Comparison of ENCODE assay signal across 17 mouse cellular contexts in genomic region chr7:104499464-104499863, GRCm38 (mm10). TPM values are rescaled to one million over a fixed set of nuclear protein-coding genes. Genes with fewer than 3 reads are reported as not detected.
DNase-seq lines count a peak whose midpoint lies in the region; ATAC-seq lines count a peak whose summit lies in the region.
"Not testable (repeated sequence)": the region's sequence is repeated elsewhere in the genome, so short reads cannot be mapped to it uniquely, and the experiment has no call there.
"Had no signal": no experiment of that assay in that cellular context is flagged by ENCODE, and none has a peak within 500 bp of the region (broad histone marks: within the 10 kb centered on the region; RNA-seq: fewer than 3 reads in every experiment).

No protein-coding gene starts in this region.

- H3K4me1 ChIP-seq in hindbrain, embryonic 16.5 days (ENCODE audit: control insufficient read depth, insufficient read depth, low read depth, low read length); kidney, embryonic 15.5 days; midbrain, embryonic 15.5 days; neural tube, embryonic 14.5 days (ENCODE audit: control insufficient read depth, insufficient read depth, low read length): not testable (repeated sequence)

- H3K36me3 ChIP-seq in hindbrain, embryonic 16.5 days (ENCODE audit: control insufficient read depth, insufficient read depth, low read length); kidney, embryonic 15.5 days; midbrain, embryonic 15.5 days (replicated peaks); neural tube, embryonic 14.5 days (ENCODE audit: control insufficient read depth, insufficient read depth, low read length): not testable (repeated sequence)

- H3K27ac ChIP-seq in hindbrain, embryonic 16.5 days (ENCODE audit: low read depth, low read length); kidney, embryonic 15.5 days; midbrain, embryonic 15.5 days; neural tube, embryonic 14.5 days (ENCODE audit: low read depth, low read length): not testable (repeated sequence)

- H3K4me2 ChIP-seq in hindbrain, embryonic 16.5 days (ENCODE audit: low read length); kidney, embryonic 15.5 days; midbrain, embryonic 15.5 days; neural tube, embryonic 14.5 days (ENCODE audit: low read depth, low read length): not testable (repeated sequence)

- peak; percentile 34 for DNase-seq in heart, adult 11 months

- ATAC-seq in hindbrain, embryonic 16.5 days: 0 out of 2 replicates have a peak, but pooled peaks have one; percentile 45
- ATAC-seq in kidney, embryonic 15.5 days (replicated peaks; ENCODE audit: low FRiP score): peak; percentile 69; the same call in 1 of the 2 replicates
- peak; percentile 45 for ATAC-seq in midbrain, embryonic 15.5 days (replicated peaks)
- peak; percentile 65; the same call in 1 of the 2 replicates for ATAC-seq in neural tube, embryonic 14.5 days (ENCODE audit: low read depth)

- not testable (repeated sequence) for H3K9me3 ChIP-seq in hindbrain, embryonic 16.5 days (ENCODE audit: control insufficient read depth, low read length); kidney, embryonic 15.5 days (replicated peaks); midbrain, embryonic 15.5 days; neural tube, embryonic 14.5 days (ENCODE audit: control insufficient read depth, low read length)

- not testable (repeated sequence) for H3K4me3 ChIP-seq in hindbrain, embryonic 16.5 days (ENCODE audit: low read length); kidney, embryonic 15.5 days (replicated peaks); midbrain, embryonic 15.5 days; neural tube, embryonic 14.5 days (ENCODE audit: low read depth, low read length)

- WGBS in hindbrain, embryonic 16.5 days: 72% methylated on average over 7 of the region's 8 CpGs
- 33% methylated on average over 7 of the region's 8 CpGs for WGBS in kidney, embryonic 15.5 days
- 63% methylated on average over 7 of the region's 8 CpGs for WGBS in midbrain, embryonic 15.5 days
- 47% methylated on average over 6 of the region's 8 CpGs for WGBS in neural tube, embryonic 14.5 days

- H3K9ac ChIP-seq in hindbrain, embryonic 16.5 days (ENCODE audit: low read depth, low read length); kidney, embryonic 15.5 days; midbrain, embryonic 15.5 days; neural tube, embryonic 14.5 days (replicated peaks; ENCODE audit: low read depth, low read length): not testable (repeated sequence)

- not testable (repeated sequence) for H3K27me3 ChIP-seq in hindbrain, embryonic 16.5 days (replicated peaks; ENCODE audit: control insufficient read depth, insufficient read depth, low read length); kidney, embryonic 15.5 days; midbrain, embryonic 15.5 days (replicated peaks); neural tube, embryonic 14.5 days (ENCODE audit: control insufficient read depth, insufficient read depth, low read length)

RNA-seq across cellular contexts. Expression of gene Trim30d, which starts 8.2 kb away (rescaled TPM):
- polyA plus RNA-seq in hindbrain, embryonic 16.5 days (2015; fragmentation: Nextera tagmentation; extraction: Ambion mirVana): 0.31 and 0.70 TPM in 2 replicates
- polyA plus RNA-seq in kidney, embryonic 15.5 days (2015; fragmentation: Nextera tagmentation; extraction: Ambion mirVana): 0.31 and 0.45 TPM in 2 replicates
- polyA plus RNA-seq in midbrain, embryonic 15.5 days (2015; fragmentation: Nextera tagmentation; extraction: Ambion mirVana): 0.45 and 0.50 TPM in 2 replicates
- polyA plus RNA-seq in neural tube, embryonic 14.5 days (2014; fragmentation: Nextera tagmentation; extraction: Ambion mirVana): 0.21 and 0.24 TPM in 2 replicates
- polyA plus RNA-seq: embryonic facial prominence, embryonic 10.5 days; forebrain, embryonic 13.5 days; G1E; Patski had no signal

RNA-seq across cellular contexts. Expression of gene Trim30a, which starts 34.5 kb away (rescaled TPM):
- polyA plus RNA-seq in hindbrain, embryonic 16.5 days (2015; fragmentation: Nextera tagmentation; extraction: Ambion mirVana): 0.48 and 0.61 TPM in 2 replicates
- 1.1 and 1.3 TPM in 2 replicates for polyA plus RNA-seq in kidney, embryonic 15.5 days (2015; fragmentation: Nextera tagmentation; extraction: Ambion mirVana)
- 0.80 and 0.92 TPM in 2 replicates for polyA plus RNA-seq in midbrain, embryonic 15.5 days (2015; fragmentation: Nextera tagmentation; extraction: Ambion mirVana)
- 0.15 and 1.1 TPM in 2 replicates for polyA plus RNA-seq in neural tube, embryonic 14.5 days (2014; fragmentation: Nextera tagmentation; extraction: Ambion mirVana)

RNA-seq across cellular contexts. Expression of gene Olfr651, which starts 50.5 kb away (rescaled TPM):
- not detected in 2 replicates for polyA plus RNA-seq in hindbrain, embryonic 16.5 days (2015; fragmentation: Nextera tagmentation; extraction: Ambion mirVana)
- not detected in 2 replicates for polyA plus RNA-seq in kidney, embryonic 15.5 days (2015; fragmentation: Nextera tagmentation; extraction: Ambion mirVana)
- polyA plus RNA-seq in midbrain, embryonic 15.5 days (2015; fragmentation: Nextera tagmentation; extraction: Ambion mirVana): not detected in 2 replicates
- 0.16 TPM in 1 of 2 replicates, not detected in the other for polyA plus RNA-seq in neural tube, embryonic 14.5 days (2014; fragmentation: Nextera tagmentation; extraction: Ambion mirVana)
- polyA plus RNA-seq: activated CD4-positive, CD25-positive, alpha-beta regulatory T cell, adult 4 months; CD4-positive, CD25-positive, alpha-beta regulatory T cell, adult 4 months; cerebellum, adult 2 months; cortical plate, adult 2 months; embryonic facial prominence, embryonic 10.5 days; embryonic facial prominence, embryonic 12.5 days; embryonic facial prominence, embryonic 14.5 days; forebrain, embryonic 11.5 days; forebrain, embryonic 13.5 days; forebrain, embryonic 15.5 days; G1E; Patski had no signal
